Mouse (Mus musculus) lung, embryonic 14.5 days (tissue): ENCODE data around the gene Cela3b. TPM values are rescaled to one million over a fixed set of nuclear protein-coding genes. Genes with fewer than 3 reads are reported as not detected.
A peak's percentile ranks its signal among the peaks of the same experiment; 100 is the strongest.

Source experiments
- ATAC-seq: fragments of 200-750 bp; cut with Nextera tagmentation; 2 replicates; pipeline ENCODE4 v1.8.0; 2017; ENCODE audit warnings: mild to moderate bottlenecking, moderate TSS enrichment, moderate library complexity; ENCODE audit not compliant: insufficient read depth
- DNase-seq: peaks from one replicate; pipeline ENCODE4 v3.0.0-alpha.2; 2015
- H3K27ac ChIP-seq: fragments of 300-500 bp; sonication (generic); 2 replicates; pipeline ENCODE4 v1.5.1; 2014; ENCODE audit warnings: low read depth, mild to moderate bottlenecking, moderate library complexity
- H3K27me3 ChIP-seq: fragments of 300-500 bp; sonication (generic); 2 replicates; pipeline ENCODE4 v1.6.1; 2014; ENCODE audit warnings: low read length, control low read depth; ENCODE audit not compliant: insufficient read depth
- H3K36me3 ChIP-seq: fragments of 300-500 bp; sonication (generic); 2 replicates; pipeline ENCODE4 v1.6.1; 2014; ENCODE audit warnings: control low read depth; ENCODE audit not compliant: insufficient read depth
- H3K4me1 ChIP-seq: fragments of 300-500 bp; sonication (generic); 2 replicates; pipeline ENCODE4 v1.6.1; 2014; ENCODE audit warnings: antibody characterized with exemption, control low read depth; ENCODE audit not compliant: insufficient read depth
- H3K4me2 ChIP-seq: fragments of 300-500 bp; sonication (generic); 2 replicates; pipeline ENCODE4 v1.6.1; 2014; ENCODE audit warnings: mild to moderate bottlenecking
- H3K4me3 ChIP-seq: fragments of 300-500 bp; sonication (generic); 2 replicates; pipeline ENCODE4 v1.5.1; 2014; ENCODE audit warnings: low read depth, low read length
- H3K9ac ChIP-seq: fragments of 300-500 bp; sonication (generic); 2 replicates; pipeline ENCODE4 v1.6.1; 2014
- H3K9me3 ChIP-seq: fragments of 300-500 bp; sonication (generic); 2 replicates; pipeline ENCODE4 v1.6.1; 2016; ENCODE audit warnings: low read depth, low read length, control low read depth
- CTCF ChIP-seq: IDR thresholded peaks from 2 replicates; pipeline ENCODE4 v1.5.1; 2016; ENCODE audit warnings: antibody characterized with exemption, low read depth
- WGBS: fragments of 180-500 bp; shearing (Covaris S2); extraction: QIAGEN DNeasy Blood & Tissue Kit; methylation state at CpG from one replicate; pipeline ENCODE4 v1.1.7; 2014; 5-methylcytosine and 5-hydroxymethylcytosine counted together
- polyA plus RNA-seq: library from polyadenylated mRNA; unstranded; fragments of >200 nt; fragmentation: Nextera tagmentation; extraction: Ambion mirVana; gene quantifications from 2 replicates; pipeline ENCODE4 v1.2.1, GENCODE M21; 2014

Cela3b gene
- polyA plus RNA-seq, 1 experiment from 2014 or later = not detected

DNA sequence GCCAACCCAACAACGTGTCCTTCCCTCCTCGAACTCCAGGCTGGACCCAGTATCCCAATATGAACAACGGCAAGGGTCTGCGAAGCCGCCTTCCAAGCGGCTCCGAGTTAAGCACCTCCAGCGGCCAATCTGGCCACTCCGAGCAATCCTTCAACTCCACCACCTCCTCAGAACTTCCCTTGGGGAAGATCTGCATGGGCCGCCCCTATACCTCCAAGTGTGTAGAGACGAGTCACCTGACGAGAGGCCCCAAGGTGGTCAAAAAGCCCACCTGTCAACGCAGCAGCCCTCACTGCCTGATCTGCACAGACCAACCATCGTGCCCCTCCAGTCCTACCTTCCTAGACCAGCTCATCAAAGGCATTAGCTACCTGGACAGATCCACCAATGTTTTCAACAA is 24.2 kb upstream of the Cela3b start:
- no peaks in the 10 kb centered on the region for H3K36me3 ChIP-seq
- no peak for TF ChIP-seq CTCF
- no peak for DNase-seq
- H3K4me2 ChIP-seq = no peak overlapping the region
- no peaks in the 10 kb centered on the region for H3K9me3 ChIP-seq
- H3K4me1 ChIP-seq = 0 out of 2 replicates have a peak, but pooled peaks cover 6% of the 10 kb centered on the region
- H3K27ac ChIP-seq = no peak overlapping the region
- no peak for ATAC-seq
- 74% methylated on average over 14 of the region's 14 CpGs for WGBS
- no peak overlapping the region for H3K9ac ChIP-seq
- H3K27me3 ChIP-seq = no peaks in the 10 kb centered on the region
- H3K4me3 ChIP-seq = no peak overlapping the region

DNA sequence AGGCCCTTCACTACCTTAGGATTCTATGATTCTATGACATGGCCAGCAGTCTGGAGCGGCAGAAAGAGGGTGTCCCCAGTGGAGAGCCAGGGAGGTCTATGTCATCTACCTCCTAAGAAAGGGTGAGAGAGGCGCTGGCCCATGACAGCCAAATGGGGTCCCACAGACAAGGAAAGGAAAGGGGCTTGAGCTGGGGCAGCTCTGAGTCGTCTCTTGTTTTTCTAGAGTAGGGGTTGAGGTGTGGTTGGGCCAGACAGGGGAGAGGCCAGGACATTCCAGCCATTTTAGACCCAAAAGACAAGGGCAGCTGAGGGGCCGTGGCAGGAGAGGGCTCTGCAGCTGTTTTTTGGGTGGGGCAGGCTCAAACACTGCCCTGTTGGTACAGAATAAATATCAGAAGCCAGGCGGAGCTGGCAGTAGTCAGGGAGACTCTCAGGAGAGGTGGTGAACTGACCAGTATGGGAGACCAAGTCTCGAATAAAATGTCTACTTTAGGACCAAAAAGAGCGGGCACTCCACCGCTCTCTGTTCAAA is 23.0 kb upstream of the Cela3b start, which contains the start of gene 1700013G24Rik:
Gene 1700013G24Rik, plus strand, starts transcription at position 51 of the 534 bp plus-strand sequence.
- no peak within 1 kb of the TSS for H3K4me2 ChIP-seq
- no peaks in the 10 kb centered on the region for H3K36me3 ChIP-seq
- no peak within 1 kb of the TSS for H3K9ac ChIP-seq
- no peaks in the 10 kb centered on the region for H3K9me3 ChIP-seq
- TF ChIP-seq CTCF = no peak
- H3K27me3 ChIP-seq = no peaks in the 10 kb centered on the region
- DNase-seq = no peak
- ATAC-seq = no peak
- no peak within 1 kb of the TSS for H3K4me3 ChIP-seq
- WGBS = 79% methylated on average over 8 of the region's 8 CpGs
- H3K27ac ChIP-seq = no peak within 1 kb of the TSS
- peaks cover 5% of the 10 kb centered on the region; the same call in 1 of the 2 replicates for H3K4me1 ChIP-seq

DNA sequence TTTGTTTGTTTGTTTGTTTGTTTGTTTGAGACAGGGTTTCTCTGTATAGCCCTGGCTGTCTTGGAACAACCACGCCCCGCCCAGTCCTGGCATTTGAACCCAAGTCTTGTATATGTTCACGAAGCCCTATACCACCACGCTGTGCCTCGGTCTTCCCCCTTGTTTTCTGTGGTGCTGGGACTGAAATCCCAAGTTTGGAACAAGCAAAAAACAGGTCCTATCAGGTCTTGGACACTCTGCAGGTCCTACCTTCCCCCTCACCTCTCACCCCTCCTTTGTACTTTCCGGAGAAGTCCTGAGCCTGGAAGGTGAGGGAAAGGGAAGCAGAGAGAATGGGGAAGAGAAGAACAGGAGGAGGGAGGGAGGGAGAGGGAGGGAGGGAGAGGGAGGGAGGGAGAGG is 21.9 kb upstream of the Cela3b start:
- Histone ChIP-seq H3K36me3 (no peaks in the 10 kb centered on the region), H3K27ac (no peak overlapping the region), H3K9ac (no peak overlapping the region), H3K4me1 (peaks cover 9% of the 10 kb centered on the region; the same call in 1 of the 2 replicates), H3K27me3 (no peaks in the 10 kb centered on the region), H3K4me2 (no peak overlapping the region), H3K9me3 (no peaks in the 10 kb centered on the region), H3K4me3 (no peak overlapping the region)
- no peak for DNase-seq
- WGBS = 85% methylated on average over 6 of the region's 6 CpGs
- ATAC-seq = no peak
- no peak for TF ChIP-seq CTCF

DNA sequence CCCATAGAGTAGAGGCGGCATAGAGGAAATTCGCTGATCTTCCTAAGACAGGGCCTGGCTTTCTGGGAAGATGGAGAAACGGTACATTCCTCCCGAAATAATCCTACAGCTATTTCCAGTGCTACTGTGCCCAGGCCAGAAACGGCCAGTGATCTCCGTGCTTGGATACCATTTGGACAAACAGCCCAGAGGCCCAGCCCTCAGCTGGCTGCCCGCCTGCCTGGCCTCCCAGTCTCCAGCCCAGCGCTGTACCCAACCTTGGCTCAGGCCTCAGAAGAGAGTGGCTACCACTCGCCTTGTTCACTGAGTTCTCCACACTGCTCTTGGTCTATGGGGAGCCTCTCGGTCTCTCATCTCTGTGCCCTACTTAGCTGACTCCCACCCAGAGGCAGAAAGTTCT is 19.4 kb upstream of the Cela3b start:
- no peak for TF ChIP-seq CTCF
- no peak overlapping the region for H3K4me2 ChIP-seq
- DNase-seq (no peak), ATAC-seq (no peak)
- H3K4me1 ChIP-seq = peaks cover 8% of the 10 kb centered on the region; the same call in 1 of the 2 replicates
- H3K36me3 ChIP-seq = no peaks in the 10 kb centered on the region
- no peaks in the 10 kb centered on the region for H3K27me3 ChIP-seq
- WGBS = 73% methylated on average over 10 of the region's 10 CpGs
- H3K9ac ChIP-seq = no peak overlapping the region
- H3K9me3 ChIP-seq = no peaks in the 10 kb centered on the region
- H3K27ac ChIP-seq = no peak overlapping the region
- no peak overlapping the region for H3K4me3 ChIP-seq

DNA sequence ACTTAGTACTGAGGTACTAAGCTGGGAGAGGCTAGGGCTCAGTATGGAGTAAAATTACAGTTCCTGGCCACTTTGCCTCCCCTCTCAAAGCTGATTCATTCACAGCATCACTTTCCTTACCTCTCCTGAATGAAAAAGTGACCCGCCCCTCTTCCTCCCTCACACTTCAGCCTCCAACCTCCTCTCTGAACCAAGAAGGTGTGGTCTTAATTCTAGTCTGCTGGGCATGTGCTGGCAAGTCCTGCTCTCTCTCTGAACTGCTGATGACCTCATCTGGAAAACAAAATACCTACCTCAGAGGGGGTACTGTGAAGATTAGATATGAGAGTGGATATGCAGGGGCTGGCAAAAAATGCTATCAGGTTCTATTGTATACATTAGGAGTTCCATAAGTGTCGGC is 18.8 kb upstream of the Cela3b start:
- no peak overlapping the region for H3K9ac ChIP-seq
- no peaks in the 10 kb centered on the region for H3K27me3 ChIP-seq
- 44% methylated on average over 2 of the region's 2 CpGs for WGBS
- peak; percentile 30 for DNase-seq
- no peaks in the 10 kb centered on the region for H3K9me3 ChIP-seq
- peaks cover 8% of the 10 kb centered on the region; the same call in 1 of the 2 replicates for H3K4me1 ChIP-seq
- no peak overlapping the region for H3K4me3 ChIP-seq
- H3K36me3 ChIP-seq = no peaks in the 10 kb centered on the region
- no peak overlapping the region for H3K4me2 ChIP-seq
- ATAC-seq = peak; percentile 39; the same call in 1 of the 2 replicates
- H3K27ac ChIP-seq = no peak overlapping the region
- TF ChIP-seq CTCF = no peak

DNA sequence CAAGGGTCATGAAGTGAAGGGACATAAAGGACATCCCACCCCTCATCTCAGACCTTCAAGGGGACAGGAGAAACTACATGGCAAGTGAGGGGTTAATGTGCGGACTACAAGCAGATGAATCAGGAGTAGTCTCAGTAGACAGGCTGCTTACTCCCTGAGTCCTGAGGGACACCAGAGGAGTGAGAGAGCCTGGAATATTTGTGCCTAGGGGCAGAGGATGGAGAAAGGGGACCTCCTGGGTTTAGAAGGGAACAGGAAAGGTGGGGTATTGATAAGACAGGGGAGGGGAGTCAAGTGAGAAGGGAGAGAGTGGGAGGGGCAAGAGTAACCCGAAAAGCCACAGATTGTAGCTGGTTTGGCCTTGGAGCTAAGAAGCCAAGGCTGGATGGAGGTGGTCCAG is 18.3 kb upstream of the Cela3b start:
- DNase-seq (no peak), ATAC-seq (no peak)
- H3K4me2 ChIP-seq = no peak overlapping the region
- H3K36me3 ChIP-seq = no peaks in the 10 kb centered on the region
- no peak overlapping the region for H3K9ac ChIP-seq
- H3K9me3 ChIP-seq = no peaks in the 10 kb centered on the region
- no peak overlapping the region for H3K27ac ChIP-seq
- WGBS = 28% methylated on average over 2 of the region's 2 CpGs
- H3K27me3 ChIP-seq = no peaks in the 10 kb centered on the region
- H3K4me1 ChIP-seq = peaks cover 8% of the 10 kb centered on the region; the same call in 1 of the 2 replicates
- TF ChIP-seq CTCF = no peak
- H3K4me3 ChIP-seq = no peak overlapping the region

DNA sequence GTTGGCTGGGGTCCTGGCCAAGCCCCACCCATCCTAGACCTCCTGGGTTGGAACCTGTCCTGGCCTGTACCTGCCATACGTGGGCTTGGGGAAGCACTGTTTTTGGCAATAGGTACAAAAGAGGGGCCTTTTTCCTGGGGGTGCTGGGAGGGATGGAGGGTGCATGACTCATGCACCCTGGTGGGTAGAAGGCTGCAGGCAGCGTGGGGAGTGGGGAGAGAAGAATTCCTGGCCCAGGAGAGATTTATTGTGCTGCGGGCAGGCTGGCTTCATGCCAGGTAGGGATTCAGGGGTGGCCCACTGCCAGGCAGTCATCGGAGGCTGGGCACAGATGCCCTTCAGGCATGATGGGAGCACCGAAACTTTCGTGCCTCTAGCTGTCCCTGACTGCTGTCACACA is 17.9 kb upstream of the Cela3b start:
- no peaks in the 10 kb centered on the region for H3K27me3 ChIP-seq
- H3K9me3 ChIP-seq = no peaks in the 10 kb centered on the region
- H3K4me1 ChIP-seq = peaks cover 8% of the 10 kb centered on the region; the same call in 1 of the 2 replicates
- no peak overlapping the region for H3K4me3 ChIP-seq
- no peaks in the 10 kb centered on the region for H3K36me3 ChIP-seq
- no peak overlapping the region for H3K9ac ChIP-seq
- TF ChIP-seq CTCF = no peak
- H3K4me2 ChIP-seq = no peak overlapping the region
- 0 out of 2 replicates have a peak, but pooled peaks have one; percentile 25 for ATAC-seq
- DNase-seq = peak; percentile 37
- whole genome bisulfite sequencing = 26% methylated on average over 6 of the region's 6 CpGs
- H3K27ac ChIP-seq = no peak overlapping the region
